22 mouse cellular contexts compared by ENCODE assay signal in genomic region chr4:94696368-94696767, GRCm38 (mm10). TPM values are rescaled to one million over a fixed set of nuclear protein-coding genes. Genes with fewer than 3 reads are reported as not detected.
"Had no signal": no experiment of that assay in that cellular context is flagged by ENCODE, and none has a peak within 500 bp of the region (broad histone marks: within the 10 kb centered on the region; RNA-seq: fewer than 3 reads in every experiment).

No protein-coding gene starts in this region.

- H3K4me3 ChIP-seq: layer of hippocampus, adult 2 months; limb, embryonic 10.5 days; limb, embryonic 13.5 days; lung, embryonic 15.5 days; midbrain, embryonic 12.5 days; myocyte; neural tube, embryonic 13.5 days; stomach, embryonic 15.5 days had no signal

- H3K4me2 ChIP-seq: limb, embryonic 13.5 days; lung, embryonic 15.5 days; midbrain, embryonic 12.5 days; neural tube, embryonic 13.5 days; stomach, embryonic 15.5 days had no signal

- H3K27ac ChIP-seq: layer of hippocampus, adult 2 months; limb, embryonic 10.5 days; limb, embryonic 13.5 days; liver, embryonic 14.5 days; lung, embryonic 15.5 days; midbrain, embryonic 12.5 days; neural tube, embryonic 13.5 days; stomach, embryonic 15.5 days had no signal

- ATAC-seq: liver, postnatal 0 days; midbrain, embryonic 16.5 days had no signal

- H3K9me3 ChIP-seq: limb, embryonic 10.5 days; limb, embryonic 13.5 days; lung, embryonic 15.5 days; midbrain, embryonic 12.5 days; neural tube, embryonic 13.5 days; stomach, embryonic 15.5 days had no signal

- DNase-seq: kidney, adult 11 months; kidney, adult 9 months; kidney, postnatal 25 days; layer of hippocampus, adult 9-11 months; liver; liver, postnatal 0 days; lung, postnatal 14 days; lung, postnatal 4 days; retina, postnatal 1 day; right cerebral cortex, postnatal 25 days; spleen, adult 18-20 months; thymus, postnatal 25 days had no signal

- H3K4me1 ChIP-seq: limb, embryonic 10.5 days; limb, embryonic 13.5 days; lung, embryonic 15.5 days; midbrain, embryonic 12.5 days; neural tube, embryonic 13.5 days; stomach, embryonic 15.5 days had no signal

- H3K9ac ChIP-seq: limb, embryonic 13.5 days; liver, embryonic 14.5 days; liver, postnatal 0 days; lung, embryonic 15.5 days; midbrain, embryonic 12.5 days; neural tube, embryonic 13.5 days; stomach, embryonic 15.5 days had no signal

- H3K27me3 ChIP-seq: limb, embryonic 13.5 days; lung, embryonic 15.5 days; midbrain, embryonic 12.5 days; neural tube, embryonic 13.5 days; stomach, embryonic 15.5 days had no signal

- H3K36me3 ChIP-seq: lung, embryonic 15.5 days; stomach, embryonic 15.5 days had no signal

RNA-seq across cellular contexts. Expression of gene Lrrc19, which starts 46.4 kb away (rescaled TPM):
- polyA plus RNA-seq: liver, postnatal 0 days; myocyte had no signal
